Mouse (Mus musculus) adipocyte (in vitro differentiated cells): ENCODE measurements around the gene Fndc1.

Experiments used
- DNase-seq: peaks from one replicate; pipeline ENCODE4 v3.0.0-alpha.2; 2016; ENCODE audit warnings: low spot score

The Fndc1 gene

DNA sequence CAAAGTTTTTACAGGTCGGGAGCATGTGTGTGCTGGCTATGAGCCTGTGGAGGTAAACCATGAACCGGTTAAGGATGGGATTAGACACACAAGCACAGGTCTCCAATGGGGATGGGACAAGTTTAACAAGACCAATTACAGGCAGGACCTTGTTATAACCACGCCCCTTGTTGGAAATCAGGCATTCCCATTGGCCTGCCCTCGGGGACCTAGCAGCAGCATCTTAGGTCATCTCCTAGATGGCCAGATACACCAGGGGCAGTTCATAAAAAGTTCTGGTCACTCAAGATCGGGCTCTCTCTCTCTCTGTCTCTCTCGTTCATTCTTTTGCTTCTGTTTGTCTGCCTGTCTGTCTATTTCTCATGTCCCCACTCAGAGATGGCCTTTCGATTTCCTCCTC, 6.9 kb downstream of the Fndc1 start:
- no peak for DNase-seq

DNA sequence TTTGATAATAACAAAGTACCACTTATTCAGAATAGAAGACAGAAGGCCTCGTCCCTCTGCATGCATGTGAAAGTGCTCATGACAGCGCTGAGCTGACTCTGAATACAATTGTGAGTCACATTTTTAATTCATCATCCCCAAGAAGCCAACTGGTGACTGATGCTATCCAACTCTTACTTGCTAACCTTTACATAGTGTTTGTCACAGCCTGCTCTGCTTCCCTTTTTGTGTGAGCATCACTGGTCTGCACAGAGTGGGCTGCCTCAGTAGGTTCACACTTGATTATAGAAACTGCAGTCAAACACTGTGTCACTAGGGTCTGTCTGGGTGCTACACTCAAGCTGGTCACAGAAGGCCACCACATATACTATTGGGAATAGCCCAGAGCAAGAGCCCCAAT, 10.5 kb downstream of the Fndc1 start:
- DNase-seq, result no peak

DNA sequence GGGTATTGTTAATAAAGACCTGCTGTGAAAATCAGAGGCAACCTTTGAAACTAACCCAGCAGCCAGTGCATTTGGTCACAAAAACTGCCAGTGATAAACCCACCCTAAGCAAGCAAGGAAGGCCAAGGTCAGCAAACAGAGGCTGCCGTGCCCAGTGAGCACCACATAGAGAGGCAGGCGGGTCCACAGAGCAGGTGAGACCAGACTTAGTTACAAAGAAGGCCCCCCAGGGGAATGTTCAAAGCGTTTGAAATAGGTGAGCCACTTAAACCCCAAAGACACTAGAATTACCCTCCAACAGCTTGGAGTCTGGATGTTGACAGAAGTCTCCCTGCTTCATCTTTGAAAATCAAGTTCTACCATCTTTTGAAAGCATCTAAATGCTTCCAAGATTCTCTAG, 12.7 kb downstream of the Fndc1 start:
- no peak for DNase-seq

DNA sequence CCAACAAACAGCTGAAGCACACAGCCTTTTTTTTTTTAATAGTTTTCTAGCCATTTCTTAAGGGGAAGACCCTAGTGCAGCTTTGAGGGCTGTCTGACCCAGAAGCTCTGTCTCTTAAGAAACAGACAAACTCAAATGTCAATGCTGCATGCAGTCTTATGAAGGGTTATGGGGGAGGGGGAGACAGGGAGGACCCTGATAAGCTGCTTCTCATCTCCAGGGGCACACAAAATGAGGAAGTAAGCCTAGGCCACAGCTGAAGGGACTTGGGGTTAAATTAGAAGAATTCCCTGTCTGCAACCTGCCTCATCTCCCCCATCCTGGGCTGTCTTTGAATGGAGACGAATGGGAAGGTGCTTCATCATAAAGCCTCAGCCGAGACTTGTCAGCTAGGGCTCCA, 19.1 kb downstream of the Fndc1 start:
- DNase-seq, result no peak

- no peak for DNase-seq
Observed at GRCm38 (mm10) chr17:7805105-7805504, 22.0 kb downstream of the Fndc1 start.

DNA sequence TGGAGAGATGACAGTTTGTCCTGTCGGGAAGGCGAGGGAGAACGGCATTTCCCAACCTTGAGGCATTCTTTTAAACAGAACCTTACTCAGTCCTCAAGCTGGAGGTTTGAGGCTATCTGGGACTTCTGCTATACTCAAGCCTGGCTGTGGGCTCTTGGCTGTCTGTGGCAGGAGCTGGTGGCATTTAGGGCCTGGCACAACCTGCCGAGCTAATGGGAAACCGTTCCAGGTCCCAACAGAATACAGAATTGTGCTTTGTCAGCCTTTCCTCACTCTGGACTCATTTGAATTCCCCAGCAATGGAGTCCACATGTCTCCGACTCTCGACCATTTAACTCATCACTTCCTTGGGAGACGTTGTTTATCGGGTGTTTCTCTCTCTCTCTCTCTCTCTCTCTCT, 24.6 kb downstream of the Fndc1 start:
- DNase-seq, result no peak

- DNase-seq, result no peak
Observed at GRCm38 (mm10) chr17:7799894-7800293, 27.2 kb downstream of the Fndc1 start.

- DNase-seq, result no peak
Observed at GRCm38 (mm10) chr17:7795584-7795983, 31.5 kb downstream of the Fndc1 start.

DNA sequence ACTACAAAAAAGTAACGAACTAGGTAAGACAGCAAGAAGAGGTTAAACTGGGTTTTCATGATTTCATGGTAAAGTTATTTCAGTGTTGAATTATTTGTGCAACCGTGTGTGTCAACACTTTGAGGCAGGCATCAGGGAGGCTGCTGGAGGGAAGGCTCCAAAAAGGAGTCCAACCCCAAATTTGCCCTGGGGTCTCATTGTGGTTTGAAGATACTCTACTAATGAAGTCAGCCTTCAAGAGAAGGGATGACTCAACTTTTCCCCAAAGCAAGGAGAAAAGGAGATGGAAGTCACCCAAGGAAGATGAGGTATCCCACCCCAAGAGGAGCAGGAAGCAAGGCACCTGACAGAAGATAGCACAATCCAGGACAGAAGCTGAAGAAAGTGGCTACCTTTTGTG, 31.9 kb downstream of the Fndc1 start:
- no peak for DNase-seq

DNA sequence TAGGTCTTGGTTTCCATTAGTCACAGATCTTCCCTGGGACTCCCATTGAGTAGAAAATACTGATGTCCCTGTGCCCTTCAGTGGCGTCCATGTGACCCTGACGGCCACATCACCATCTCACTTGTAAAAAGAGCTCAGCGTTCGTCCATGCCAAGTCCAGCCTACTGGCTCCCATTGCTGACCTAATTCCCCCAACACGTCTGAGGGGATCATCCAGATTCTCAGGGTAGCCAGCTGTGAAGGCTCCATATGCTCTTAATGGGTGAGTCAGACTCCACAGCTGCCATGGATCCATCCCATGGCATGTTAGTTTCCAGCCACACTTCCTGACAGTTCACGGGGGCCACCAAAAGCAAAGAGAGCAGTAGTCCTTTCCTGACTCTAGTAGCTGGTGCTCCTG, 33.0 kb downstream of the Fndc1 start:
- DNase-seq, result no peak

DNA sequence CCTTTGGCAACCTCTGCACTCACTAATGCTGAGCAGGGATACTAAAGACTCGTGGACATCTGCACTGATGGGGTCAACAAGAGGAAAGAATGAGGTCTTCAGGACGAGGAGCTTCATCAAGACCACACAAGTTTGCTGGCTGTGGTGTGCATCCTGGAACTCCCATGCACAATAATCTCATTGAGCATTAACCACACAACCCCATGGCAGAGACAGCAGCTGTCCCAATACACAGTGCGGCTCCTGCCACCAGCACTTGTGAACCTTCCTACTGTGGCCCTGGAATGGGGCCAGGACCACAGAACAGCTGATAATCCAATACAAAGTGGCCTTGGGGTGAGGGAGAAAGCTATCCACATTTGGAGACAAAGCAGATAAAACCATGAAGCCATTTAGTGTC, 36.6 kb downstream of the Fndc1 start:
- DNase-seq, result no peak

- DNase-seq, result no peak
Observed at GRCm38 (mm10) chr17:7774101-7774500, 53.0 kb downstream of the Fndc1 start.

- no peak for DNase-seq
Observed at GRCm38 (mm10) chr17:7759786-7760185, 67.3 kb downstream of the Fndc1 start.

GRCm38 (mm10) chr17:7755001-7755400, 72.1 kb downstream of the Fndc1 start:
- DNase-seq, result no peak

DNA sequence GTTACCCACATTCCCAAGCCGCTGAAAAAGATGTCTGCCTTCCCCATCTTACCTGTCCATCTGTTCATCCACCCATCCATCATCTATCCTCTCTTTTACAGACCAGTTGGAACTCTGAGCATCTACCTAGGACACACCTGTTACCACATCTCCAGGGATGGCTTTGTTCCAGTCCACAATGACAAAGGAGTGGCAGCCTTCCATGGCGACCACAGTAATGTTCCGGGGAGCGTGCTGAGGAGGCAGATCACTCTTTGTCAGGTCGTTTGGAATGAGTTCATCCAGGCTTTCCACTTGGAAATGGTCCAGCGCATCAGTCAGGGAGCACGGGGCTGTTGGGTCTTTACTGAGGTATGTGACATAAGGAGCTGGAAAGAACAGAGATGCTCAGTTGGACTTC, 73.7 kb downstream of the Fndc1 start:
- DNase-seq, result no peak

DNA sequence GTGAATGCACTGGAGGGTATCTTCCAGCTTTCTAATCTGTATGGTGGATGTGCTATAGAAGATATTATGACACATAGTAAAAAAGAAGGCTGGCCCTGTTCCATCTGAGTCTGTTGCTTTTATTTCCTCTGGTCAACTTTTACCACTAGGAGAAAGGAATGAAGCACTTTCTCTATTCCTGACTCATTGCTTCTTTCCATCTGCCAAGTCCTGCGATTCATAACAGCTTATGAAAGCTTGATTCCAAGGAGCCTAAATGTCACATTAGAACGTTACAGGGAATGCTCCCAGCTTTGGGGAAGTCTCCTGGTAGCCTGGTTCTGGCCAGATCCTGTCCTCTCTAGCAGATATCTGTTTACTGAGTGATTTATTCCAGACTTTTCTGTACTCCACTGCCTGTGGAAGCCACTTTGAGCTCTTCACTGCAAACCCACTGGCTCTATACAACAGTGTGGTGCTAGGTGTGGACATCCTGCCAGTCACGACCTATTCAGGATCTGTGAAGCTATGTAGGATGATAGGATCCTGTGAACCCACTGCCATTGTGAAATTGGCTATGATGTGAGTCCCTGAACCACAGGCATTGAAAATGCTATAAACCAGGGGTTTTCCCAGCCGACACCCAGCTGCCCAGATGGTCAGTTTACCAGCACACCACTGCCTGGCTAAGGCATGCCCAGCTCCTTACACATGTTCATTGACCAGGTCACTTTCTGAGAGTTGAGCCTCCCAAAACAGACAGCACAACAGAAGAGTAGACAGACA, 77.9 kb downstream of the Fndc1 start:
- DNase-seq, result peak; percentile 62

- no peak for DNase-seq
Observed at GRCm38 (mm10) chr17:7746841-7747240, 80.3 kb downstream of the Fndc1 start.

DNA sequence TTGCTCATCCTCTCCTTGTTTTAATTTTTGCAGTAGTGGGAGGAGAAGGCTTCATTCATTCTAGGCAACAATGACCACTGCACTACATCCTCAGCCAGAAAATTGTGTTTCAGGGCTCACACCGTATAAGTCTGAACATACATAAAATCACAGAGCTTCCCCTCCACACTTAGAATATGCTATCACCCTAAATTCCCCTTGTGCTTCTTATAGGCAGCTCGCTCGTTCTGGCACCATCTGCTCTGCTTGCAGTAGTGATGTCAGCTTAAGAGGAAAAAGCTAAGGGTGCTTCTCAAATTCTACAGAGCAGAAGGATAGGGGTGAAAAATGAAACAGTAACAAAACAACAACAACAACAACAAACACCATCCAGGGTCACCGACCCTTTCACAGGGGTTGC, 82.1 kb downstream of the Fndc1 start:
- no peak for DNase-seq

GRCm38 (mm10) chr17:7740988-7741387, 86.1 kb downstream of the Fndc1 start:
- DNase-seq, result peak; percentile 24

GRCm38 (mm10) chr17:7722991-7723390, 104.1 kb downstream of the Fndc1 start:
- DNase-seq, result no peak

- DNase-seq, result no peak
Observed at GRCm38 (mm10) chr17:7718886-7719285, 108.2 kb downstream of the Fndc1 start.

- DNase-seq, result no peak
Observed at GRCm38 (mm10) chr17:7717945-7718344, 109.2 kb downstream of the Fndc1 start.

- DNase-seq, result no peak
Observed at GRCm38 (mm10) chr17:7713020-7713419, 114.1 kb downstream of the Fndc1 start.

GRCm38 (mm10) chr17:7707073-7707472, 120.0 kb downstream of the Fndc1 start:
- DNase-seq, result no peak
